Mouse (Mus musculus) lung, adult 18-20 months (tissue): ENCODE results near the gene Crocc2.
"Not testable (repeated sequence)": the region's sequence is repeated elsewhere in the genome, so short reads cannot be mapped to it uniquely, and the experiment has no call there.

Source experiments
- DNase-seq, 2 experiments: peaks; one replicate each; pipeline ENCODE4 v3.0.0; 2022; ENCODE audit warnings: mixed read lengths in 2 of 2

Gene Crocc2

GRCm38 (mm10) chr1:93162588-93162987 is 5.9 kb upstream of the Crocc2 start:
- DNase-seq, result peak; percentile 31 to 59

GRCm38 (mm10) chr1:93165447-93165846 is 3.1 kb upstream of the Crocc2 start:
- DNase-seq, result no peak

GRCm38 (mm10) chr1:93166346-93167079 is 2.0 kb upstream of the Crocc2 start:
- peak in 1 of 2 experiments; percentile 42 for DNase-seq

- no peak for DNase-seq
Measured at GRCm38 (mm10) chr1:93173665-93174064, 5.1 kb downstream of the Crocc2 start.

- peak; percentile 69 to 77 for DNase-seq
Measured at GRCm38 (mm10) chr1:93174399-93174798, 5.9 kb downstream of the Crocc2 start.

- DNase-seq, result no peak
Measured at GRCm38 (mm10) chr1:93175849-93176248, 7.3 kb downstream of the Crocc2 start.

GRCm38 (mm10) chr1:93176525-93177332 is 8.2 kb downstream of the Crocc2 start:
- DNase-seq, result peak; percentile 39 to 64

GRCm38 (mm10) chr1:93182281-93182680 is 13.8 kb downstream of the Crocc2 start:
- no peak for DNase-seq

GRCm38 (mm10) chr1:93184071-93184828 is 15.7 kb downstream of the Crocc2 start:
- peak; percentile 23 to 66 for DNase-seq

- no peak for DNase-seq
Measured at GRCm38 (mm10) chr1:93190726-93191305, 22.3 kb downstream of the Crocc2 start.

GRCm38 (mm10) chr1:93194961-93195360 is 26.4 kb downstream of the Crocc2 start:
- no peak for DNase-seq

- not testable (repeated sequence) for DNase-seq
Measured at GRCm38 (mm10) chr1:93197454-93197853, 28.9 kb downstream of the Crocc2 start.

GRCm38 (mm10) chr1:93197916-93198315 is 29.4 kb downstream of the Crocc2 start:
- DNase-seq, result no peak

- no peak for DNase-seq
Measured at GRCm38 (mm10) chr1:93206277-93206970, 37.9 kb downstream of the Crocc2 start.

- no peak for DNase-seq
Measured at GRCm38 (mm10) chr1:93207536-93208064, 39.1 kb downstream of the Crocc2 start.

GRCm38 (mm10) chr1:93210213-93210641 is 41.7 kb downstream of the Crocc2 start:
- peak; percentile 83 to 88 for DNase-seq

GRCm38 (mm10) chr1:93211019-93211418 is 42.5 kb downstream of the Crocc2 start:
- DNase-seq, result no peak

- peak; percentile 9 to 16 for DNase-seq
Measured at GRCm38 (mm10) chr1:93211549-93212220, 43.2 kb downstream of the Crocc2 start.

- DNase-seq, result no peak
Measured at GRCm38 (mm10) chr1:93212441-93212840, 43.9 kb downstream of the Crocc2 start.

GRCm38 (mm10) chr1:93214612-93215011 is 46.1 kb downstream of the Crocc2 start:
- DNase-seq, result no peak

- peak; percentile 18 to 38 for DNase-seq
Measured at GRCm38 (mm10) chr1:93216839-93217497, 48.4 kb downstream of the Crocc2 start.
